Mouse (Mus musculus) liver, adult 2 months (tissue): ENCODE results near the gene Pcdh15.

ENCODE experiments used
- CTCF ChIP-seq: fragments of 200-500 bp; IDR thresholded peaks from 2 replicates; pipeline ENCODE4 v1.5.1; 2011; ENCODE audit warnings: low read depth, low read length, control low read depth
- POLR2A ChIP-seq: fragments of 200-500 bp; IDR thresholded peaks from 2 replicates; pipeline ENCODE4 v1.6.1; 2011; ENCODE audit warnings: low read length, control low read depth; ENCODE audit not compliant: insufficient read depth; ENCODE audit errors: extremely low read depth

DNA sequence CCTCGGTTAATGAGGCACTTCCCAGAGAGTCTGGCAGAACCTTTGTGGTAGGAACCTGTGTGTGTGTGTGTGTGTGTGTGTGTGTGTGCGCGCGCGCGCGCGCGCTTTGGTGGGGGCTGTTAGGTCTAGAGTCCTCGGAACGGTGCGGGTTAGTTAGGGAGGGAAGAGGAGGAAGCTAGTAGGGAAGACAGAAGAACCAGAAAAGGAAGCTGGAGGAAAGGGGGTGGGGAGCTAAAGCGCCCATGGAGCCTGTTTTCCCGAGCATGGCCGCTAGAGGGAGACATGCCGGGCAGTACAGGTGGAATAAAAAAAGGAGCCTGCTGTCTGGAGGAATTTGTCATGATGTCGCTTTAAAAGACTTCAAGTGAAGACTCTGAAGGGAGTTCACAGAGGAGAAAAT is 1.2 kb upstream of the Pcdh15 start:
- TF ChIP-seq POLR2A (no peak), CTCF (peak; percentile 77)
